Mouse (Mus musculus): ENCODE measurements around the gene Bbs12. TPM values are rescaled to one million over a fixed set of nuclear protein-coding genes. Genes with fewer than 3 reads are reported as not detected.

Bbs12 gene
- polyA plus RNA-seq, 1 experiment from 2014 or later: 9.7 TPM

DNA sequence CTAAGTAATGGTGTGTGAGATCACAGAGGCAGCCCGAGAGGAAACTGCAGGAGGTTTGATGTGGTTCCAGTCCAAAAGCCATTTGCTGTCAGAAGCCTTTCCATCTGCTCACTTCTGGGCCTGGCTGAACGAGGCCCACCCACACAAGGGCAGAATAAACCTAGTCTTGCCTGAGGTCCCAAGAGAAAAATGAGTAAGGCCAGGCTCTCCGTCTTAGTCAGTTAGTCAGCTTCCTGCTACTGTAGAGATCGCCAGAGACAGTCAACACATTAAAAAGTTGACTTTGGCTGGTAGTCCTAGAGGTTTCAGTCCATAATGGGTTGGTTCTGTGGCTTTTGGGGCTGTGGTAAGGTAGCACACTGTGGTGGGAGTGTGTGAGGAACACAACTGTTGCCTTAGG is 58.1 kb downstream of the Bbs12 start:
- Histone ChIP-seq H3K4me3 (ENCODE audit: low read length) (no peak overlapping the region), H3K4me2 (replicated peaks; ENCODE audit: low read depth, low read length) (no peak overlapping the region), H3K9ac (replicated peaks; ENCODE audit: low read length) (no peak overlapping the region), H3K9me3 (ENCODE audit: low read length) (no peaks in the 10 kb centered on the region), H3K27ac (ENCODE audit: low read length) (no peak overlapping the region), H3K27me3 (ENCODE audit: insufficient read depth, low read length) (no peaks in the 10 kb centered on the region), H3K4me1 (ENCODE audit: insufficient read depth, low read length) (peaks cover 13% of the 10 kb centered on the region; the same call in 1 of the 2 replicates), H3K36me3 (ENCODE audit: insufficient read depth, low read length) (no peaks in the 10 kb centered on the region)
- ATAC-seq (ENCODE audit: low FRiP score, low TSS enrichment): no peak
- WGBS: 38% methylated on average over 4 of the region's 4 CpGs

Other genes starting within 250 kb of the Bbs12 start
- gene Adad1, start 249.0 kb upstream of the Bbs12 start, polyA plus RNA-seq (2015; fragmentation: Nextera tagmentation; extraction: Ambion mirVana): 0.15 and 0.17 TPM in 2 replicates
- gene Il2, start 186.6 kb upstream of the Bbs12 start, polyA plus RNA-seq (2015; fragmentation: Nextera tagmentation; extraction: Ambion mirVana): 0.34 TPM in 1 of 2 replicates, not detected in the other
- not detected in 2 replicates for gene Il21, start 79.9 kb upstream of the Bbs12 start, polyA plus RNA-seq (2015; fragmentation: Nextera tagmentation; extraction: Ambion mirVana)
- 2.5 and 3.4 TPM in 2 replicates for gene Cetn4, start 154 bp downstream of the Bbs12 start, polyA plus RNA-seq (2015; fragmentation: Nextera tagmentation; extraction: Ambion mirVana)
- gene Fgf2, start 35.8 kb downstream of the Bbs12 start, polyA plus RNA-seq (2015; fragmentation: Nextera tagmentation; extraction: Ambion mirVana): 1.4 and 1.6 TPM in 2 replicates
- gene Spata5, start 107.3 kb downstream of the Bbs12 start, polyA plus RNA-seq (2015; fragmentation: Nextera tagmentation; extraction: Ambion mirVana): 41.5 and 43.4 TPM in 2 replicates
- 7.7 and 8.4 TPM in 2 replicates for gene Nudt6, start 107.7 kb downstream of the Bbs12 start, polyA plus RNA-seq (2015; fragmentation: Nextera tagmentation; extraction: Ambion mirVana)